Mouse (Mus musculus): Measurements from ENCODE around the gene Sirt3. TPM values are rescaled to one million over a fixed set of nuclear protein-coding genes. Genes with fewer than 3 reads are reported as not detected.

The Sirt3 gene
- polyA plus RNA-seq (2017; shearing (Covaris generic)) = 10.2 TPM

DNA sequence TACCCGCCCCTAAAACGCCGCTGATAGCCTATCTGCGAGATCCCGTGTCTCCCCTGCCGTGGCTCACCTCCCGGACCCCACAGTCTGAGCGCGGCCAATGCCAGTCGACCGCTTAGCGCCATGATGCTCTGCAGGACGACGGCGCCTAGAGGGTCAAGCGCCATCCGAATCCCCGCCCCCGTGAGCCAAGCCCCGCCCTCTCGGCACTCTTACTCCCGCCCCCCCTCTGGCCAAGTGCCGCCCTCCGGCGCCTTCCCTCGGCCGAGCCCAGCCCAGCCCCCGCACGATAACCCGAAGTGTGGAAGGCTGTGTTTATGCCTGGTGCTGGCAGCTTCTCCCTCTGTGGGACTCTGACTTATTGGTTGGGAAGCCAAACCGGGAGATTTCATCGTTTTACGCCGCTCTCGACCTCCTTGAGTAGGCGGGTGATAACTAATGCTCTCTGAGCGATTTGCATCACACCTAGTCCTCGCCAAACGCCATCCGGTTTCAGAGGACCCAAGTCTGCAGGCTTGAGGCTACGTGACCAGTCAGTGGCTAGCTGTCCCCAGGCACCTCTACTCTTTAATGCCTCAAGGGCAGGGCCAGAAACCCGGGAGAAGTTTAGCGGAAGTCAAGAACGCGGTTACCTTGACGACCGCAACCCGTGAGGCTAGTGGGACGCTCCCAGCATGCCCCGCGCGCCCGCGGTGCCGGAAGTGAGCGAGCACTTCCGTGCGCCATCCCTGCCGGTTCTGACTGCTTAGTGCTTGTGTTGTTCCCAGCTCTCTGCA is at the start of gene Sirt3, which contains the start of gene Psmd13:
TSS of gene Sirt3 (minus strand) at position 614 of the 773 bp plus-strand sequence.
TSS of gene Psmd13 (plus strand) at position 273 of the 773 bp plus-strand sequence.

GRCm38 (mm10) chr7:140920418-140921029 is 38.4 kb upstream of the Sirt3 start, which contains the start of gene Nlrp6:
TSS of gene Nlrp6 (plus strand) at chr7:140920902.

GRCm38 (mm10) chr7:140900220-140900619 is 18.1 kb upstream of the Sirt3 start, which contains the start of gene Cox8b:
TSS of gene Cox8b (minus strand) at chr7:140900446.

GRCm38 (mm10) chr7:140857550-140858505 is 24.3 kb downstream of the Sirt3 start, which contains the start of gene Bet1l:
TSS of gene Bet1l (minus strand) at chr7:140857577.

DNA sequence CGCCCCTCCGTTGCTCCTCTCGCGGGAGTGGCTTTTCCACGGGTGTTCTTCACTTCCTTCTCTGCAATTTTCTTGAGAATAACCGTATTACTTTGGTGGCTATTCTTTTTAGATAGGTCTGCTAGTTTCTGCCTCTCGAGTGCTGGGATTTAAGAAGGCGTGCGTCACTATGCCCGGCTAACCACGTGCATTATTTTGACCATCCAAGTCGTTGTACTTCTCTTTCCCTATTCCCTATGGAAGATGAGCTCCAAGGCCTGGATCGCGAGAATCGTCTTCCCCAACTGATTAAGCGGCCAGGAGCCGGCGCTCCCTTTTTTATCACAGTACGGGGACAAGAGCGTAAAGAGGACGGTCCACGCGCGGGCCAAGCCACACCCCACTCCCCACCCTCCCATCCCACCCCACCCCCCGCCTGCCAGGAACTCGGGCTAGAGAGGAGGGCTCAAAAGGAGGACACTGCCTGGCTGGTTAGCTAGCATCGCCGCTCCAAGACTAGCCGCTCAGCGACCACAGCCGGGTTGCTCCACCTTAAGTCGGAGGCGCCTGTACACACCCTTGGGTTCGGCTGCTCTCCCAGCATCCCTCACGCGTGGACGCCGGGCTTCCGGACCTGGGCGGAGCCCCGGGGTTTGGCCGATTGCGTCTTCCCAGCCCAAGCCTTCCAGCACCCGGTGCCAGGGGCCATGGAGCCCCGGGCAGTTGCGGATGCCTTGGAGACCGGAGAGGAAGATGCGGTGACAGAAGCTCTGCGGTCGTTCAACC is 25.1 kb downstream of the Sirt3 start, which contains the start of gene Ric8a:
TSS of gene Ric8a (plus strand) at position 173 of the 765 bp plus-strand sequence.

GRCm38 (mm10) chr7:140855860-140856784 is 26.0 kb downstream of the Sirt3 start, which contains the start of gene Gm45785:
TSS of gene Gm45785 (minus strand) at chr7:140856331.

GRCm38 (mm10) chr7:140847755-140848580 is 34.1 kb downstream of the Sirt3 start, which contains the start of gene Odf3:
TSS of gene Odf3 (plus strand) at chr7:140847805.

DNA sequence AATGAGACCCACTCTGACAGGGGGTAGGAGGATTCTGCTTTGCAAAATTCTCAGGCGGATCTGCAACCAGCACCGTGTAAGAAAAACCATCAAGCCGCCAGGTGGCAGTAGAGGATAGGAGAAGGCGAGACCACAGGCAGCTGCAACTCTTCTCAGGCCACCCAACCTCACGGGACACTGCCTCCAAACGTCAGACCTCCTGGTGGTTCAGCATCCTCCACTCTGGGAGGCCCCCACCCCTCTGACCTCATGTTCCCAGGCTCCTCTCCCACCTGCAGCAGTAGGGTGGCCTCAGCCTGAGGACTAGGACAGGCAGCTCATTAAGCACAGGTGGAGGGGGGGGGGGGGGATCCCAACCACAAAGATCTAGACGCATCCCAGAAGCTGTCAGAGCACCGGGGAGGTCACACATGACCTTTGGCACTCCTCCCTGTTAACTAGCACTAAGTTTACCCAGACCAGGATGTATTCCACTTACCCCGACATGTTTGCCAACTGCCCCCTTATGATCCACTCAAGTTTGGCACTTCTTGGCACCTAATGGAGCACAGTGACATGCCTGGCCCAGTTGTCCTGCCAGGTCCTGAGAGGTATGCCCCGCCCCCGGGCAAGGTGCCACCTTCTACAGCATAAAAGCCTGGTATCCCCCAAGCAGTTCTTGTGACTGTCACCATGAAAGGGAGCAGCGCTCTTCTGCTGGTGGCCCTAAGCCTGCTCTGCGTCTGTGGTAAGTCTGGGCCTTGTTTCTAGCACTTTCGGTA is 37.0 kb downstream of the Sirt3 start, which contains the start of gene Scgb1c1:
TSS of gene Scgb1c1 (plus strand) at position 643 of the 761 bp plus-strand sequence.

GRCm38 (mm10) chr7:140834968-140835757 is 46.9 kb downstream of the Sirt3 start, which contains the start of gene Urah:
TSS of gene Urah (plus strand) at chr7:140835018.

DNA sequence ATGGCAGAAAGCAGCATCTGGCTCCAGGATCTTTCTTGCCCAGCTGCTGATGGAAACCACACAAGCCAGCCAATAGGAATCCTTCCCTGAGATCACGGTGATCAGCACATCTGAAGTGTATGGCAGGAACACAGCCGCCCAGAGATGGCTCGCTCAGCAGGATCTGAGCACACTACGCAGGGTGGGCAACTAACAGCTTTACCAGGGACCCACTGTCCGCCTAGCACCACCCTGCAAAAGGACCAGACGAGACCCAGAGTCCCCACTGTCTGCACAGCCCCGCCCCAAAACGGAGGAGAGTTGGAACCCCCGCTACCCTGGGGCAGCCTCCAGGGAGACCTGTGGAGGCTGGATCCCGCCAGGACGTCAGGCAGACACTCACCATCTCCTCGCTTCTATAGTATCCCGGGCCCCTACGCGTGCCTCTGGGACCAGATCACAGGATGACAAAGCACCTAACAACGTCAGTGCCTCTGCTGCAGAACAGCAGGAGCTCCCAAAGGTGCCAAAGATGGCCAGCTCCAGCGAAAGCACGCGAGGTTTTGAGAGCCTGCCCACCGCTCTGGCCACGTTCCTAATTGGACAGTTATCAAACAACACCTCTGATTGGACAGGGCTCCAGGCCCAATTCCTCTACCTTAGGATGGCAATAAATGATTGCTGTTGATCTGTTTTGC is 60.3 kb downstream of the Sirt3 start, which contains the start of gene Zfp941:
TSS of gene Zfp941 (minus strand) at position 526 of the 677 bp plus-strand sequence.

Other genes with a start within 250 kb of the Sirt3 start
- not detected for gene Olfr53, start 235.9 kb downstream of the Sirt3 start, polyA plus RNA-seq (2017; shearing (Covaris generic))
- gene Olfr539, start 222.4 kb downstream of the Sirt3 start, polyA plus RNA-seq (2017; shearing (Covaris generic)) = not detected
- 0.09 TPM for gene Olfr45, start 200.4 kb downstream of the Sirt3 start, polyA plus RNA-seq (2017; shearing (Covaris generic))
- not detected for gene Olfr541, start 185.0 kb downstream of the Sirt3 start, polyA plus RNA-seq (2017; shearing (Covaris generic))
- gene Cyp2e1, start 118.6 kb downstream of the Sirt3 start, polyA plus RNA-seq (2017; shearing (Covaris generic)) = not detected
- 0.18 TPM for gene Syce1, start 94.5 kb downstream of the Sirt3 start, polyA plus RNA-seq (2017; shearing (Covaris generic))
- 0.23 TPM for gene Zfp941, start 60.1 kb downstream of the Sirt3 start, polyA plus RNA-seq (2017; shearing (Covaris generic))
- not detected for gene Urah, start 47.3 kb downstream of the Sirt3 start, polyA plus RNA-seq (2017; shearing (Covaris generic))
- gene Scgb1c1, start 36.8 kb downstream of the Sirt3 start, polyA plus RNA-seq (2017; shearing (Covaris generic)) = not detected
- gene Odf3, start 34.5 kb downstream of the Sirt3 start, polyA plus RNA-seq (2017; shearing (Covaris generic)) = not detected
- not detected for gene Gm45785, start 26.0 kb downstream of the Sirt3 start, polyA plus RNA-seq (2017; shearing (Covaris generic))
- gene Ric8a, start 25.4 kb downstream of the Sirt3 start, polyA plus RNA-seq (2017; shearing (Covaris generic)) = 138 TPM
- 52.1 TPM for gene Bet1l, start 24.7 kb downstream of the Sirt3 start, polyA plus RNA-seq (2017; shearing (Covaris generic))
- gene Psmd13, start 341 bp downstream of the Sirt3 start, polyA plus RNA-seq (2017; shearing (Covaris generic)) = 226 TPM
- gene Cox8b, start 18.1 kb upstream of the Sirt3 start, polyA plus RNA-seq (2017; shearing (Covaris generic)) = not detected
- not detected for gene Nlrp6, start 38.6 kb upstream of the Sirt3 start, polyA plus RNA-seq (2017; shearing (Covaris generic))
- 39.5 TPM for gene Pgghg, start 59.1 kb upstream of the Sirt3 start, polyA plus RNA-seq (2017; shearing (Covaris generic))
- 0.73 TPM for gene Ifitm5, start 68.0 kb upstream of the Sirt3 start, polyA plus RNA-seq (2017; shearing (Covaris generic))
- not detected for gene Gm45717, start 73.6 kb upstream of the Sirt3 start, polyA plus RNA-seq (2017; shearing (Covaris generic))
- 27.5 TPM for gene Ifitm2, start 73.7 kb upstream of the Sirt3 start, polyA plus RNA-seq (2017; shearing (Covaris generic))
- gene Ifitm1, start 84.9 kb upstream of the Sirt3 start, polyA plus RNA-seq (2017; shearing (Covaris generic)) = not detected
- 16.4 TPM for gene Ifitm3, start 128.5 kb upstream of the Sirt3 start, polyA plus RNA-seq (2017; shearing (Covaris generic))
- gene Ifitm6, start 135.6 kb upstream of the Sirt3 start, polyA plus RNA-seq (2017; shearing (Covaris generic)) = not detected
- gene Gm17387, start 146.8 kb upstream of the Sirt3 start, polyA plus RNA-seq (2017; shearing (Covaris generic)) = not detected
- 13.8 TPM for gene B4galnt4, start 178.8 kb upstream of the Sirt3 start, polyA plus RNA-seq (2017; shearing (Covaris generic))
- gene Pkp3, start 195.9 kb upstream of the Sirt3 start, polyA plus RNA-seq (2017; shearing (Covaris generic)) = 330 TPM
- 240 TPM for gene Sigirr, start 218.3 kb upstream of the Sirt3 start, polyA plus RNA-seq (2017; shearing (Covaris generic))
- 0.54 TPM for gene Ano9, start 235.5 kb upstream of the Sirt3 start, polyA plus RNA-seq (2017; shearing (Covaris generic))
- gene Ptdss2, start 240.1 kb upstream of the Sirt3 start, polyA plus RNA-seq (2017; shearing (Covaris generic)) = 17.4 TPM

Measured in activated CD4-positive, CD25-positive, alpha-beta regulatory T cell, adult 9 weeks (primary cell).